Mouse (Mus musculus) hindbrain, embryonic 14.5 days (tissue): ENCODE measurements around the gene Ola1. TPM values are rescaled to one million over a fixed set of nuclear protein-coding genes. Genes with fewer than 3 reads are reported as not detected.
A peak's percentile ranks its signal among the peaks of the same experiment; 100 is the strongest.

Experiments used
- ATAC-seq: fragments of 200-750 bp; cut with Nextera tagmentation; 2 replicates; pipeline ENCODE4 v1.8.0; 2017; ENCODE audit warnings: moderate number of reproducible peaks, mild to moderate bottlenecking, moderate TSS enrichment, moderate library complexity; ENCODE audit not compliant: low FRiP score
- DNase-seq: peaks from one replicate; pipeline ENCODE4 v3.0.0-alpha.2; 2015; ENCODE audit warnings: low spot score
- H3K27ac ChIP-seq: fragments of 300-500 bp; sonication (generic); 2 replicates; pipeline ENCODE4 v1.5.1; 2014; ENCODE audit warnings: mild to moderate bottlenecking, moderate library complexity
- H3K27me3 ChIP-seq: fragments of 300-500 bp; sonication (generic); 2 replicates; pipeline ENCODE4 v1.6.1; 2014; ENCODE audit warnings: mild to moderate bottlenecking, low read length, mixed read lengths; ENCODE audit not compliant: control insufficient read depth, insufficient read depth
- H3K36me3 ChIP-seq: fragments of 300-500 bp; sonication (generic); replicated peaks from 2 replicates; pipeline ENCODE4 v1.6.1; 2014; ENCODE audit not compliant: control insufficient read depth, insufficient read depth
- H3K4me1 ChIP-seq: fragments of 300-500 bp; sonication (generic); replicated peaks from 2 replicates; pipeline ENCODE4 v1.6.1; 2014; ENCODE audit warnings: antibody characterized with exemption, low read length, mixed read lengths; ENCODE audit not compliant: control insufficient read depth, insufficient read depth
- H3K4me2 ChIP-seq: fragments of 300-500 bp; sonication (generic); replicated peaks from 2 replicates; pipeline ENCODE4 v1.6.1; 2014; ENCODE audit warnings: mild to moderate bottlenecking, moderate library complexity
- H3K4me3 ChIP-seq: fragments of 300-500 bp; sonication (generic); replicated peaks from 2 replicates; pipeline ENCODE4 v1.5.1; 2014; ENCODE audit warnings: mild to moderate bottlenecking, low read length
- H3K9ac ChIP-seq: fragments of 300-500 bp; sonication (generic); 2 replicates; pipeline ENCODE4 v1.6.1; 2014
- H3K9me3 ChIP-seq: fragments of 300-500 bp; sonication (generic); 2 replicates; pipeline ENCODE4 v1.6.1; 2016; ENCODE audit warnings: low read length; ENCODE audit not compliant: control insufficient read depth
- WGBS: fragments of 180-500 bp; shearing (Covaris S2); extraction: QIAGEN DNeasy Blood & Tissue Kit; methylation state at CpG from one replicate; pipeline ENCODE4 v1.1.7; 2014; 5-methylcytosine and 5-hydroxymethylcytosine counted together
- polyA plus RNA-seq: library from polyadenylated mRNA; unstranded; fragments of >200 nt; fragmentation: Nextera tagmentation; extraction: Ambion mirVana; gene quantifications from 2 replicates; pipeline ENCODE4 v1.2.1, GENCODE M21; 2014

Gene Ola1
- polyA plus RNA-seq, 1 experiment from 2014 or later, result 100 TPM

DNA sequence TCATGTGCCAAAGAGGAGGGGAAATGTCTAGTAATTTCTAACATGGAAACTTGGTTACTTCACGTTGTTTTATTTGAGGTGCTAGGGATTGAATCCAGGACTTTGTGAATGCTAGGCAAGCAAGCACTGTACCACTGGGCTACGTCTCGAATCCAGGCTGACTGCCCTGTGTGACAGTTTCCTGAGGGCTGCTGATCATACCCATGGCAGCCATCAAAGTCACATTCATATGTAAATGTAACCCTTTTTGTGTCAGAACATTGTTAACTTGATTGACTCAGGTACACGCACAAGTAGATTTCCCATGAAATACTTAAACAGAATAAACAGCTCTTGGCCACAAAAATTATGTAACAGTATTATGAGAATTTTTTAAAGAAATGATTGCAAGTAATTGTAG is 30.0 kb upstream of the Ola1 start:
- Histone ChIP-seq H3K9me3 (peaks cover 6% of the 10 kb centered on the region), H3K27me3 (no peaks in the 10 kb centered on the region), H3K4me2 (no peak overlapping the region), H3K4me1 (no peaks in the 10 kb centered on the region), H3K4me3 (no peak overlapping the region), H3K27ac (no peak overlapping the region), H3K9ac (no peak overlapping the region), H3K36me3 (no peaks in the 10 kb centered on the region)
- no peak for ATAC-seq
- 40% methylated on average over 4 of the region's 4 CpGs for WGBS
- no peak for DNase-seq

DNA sequence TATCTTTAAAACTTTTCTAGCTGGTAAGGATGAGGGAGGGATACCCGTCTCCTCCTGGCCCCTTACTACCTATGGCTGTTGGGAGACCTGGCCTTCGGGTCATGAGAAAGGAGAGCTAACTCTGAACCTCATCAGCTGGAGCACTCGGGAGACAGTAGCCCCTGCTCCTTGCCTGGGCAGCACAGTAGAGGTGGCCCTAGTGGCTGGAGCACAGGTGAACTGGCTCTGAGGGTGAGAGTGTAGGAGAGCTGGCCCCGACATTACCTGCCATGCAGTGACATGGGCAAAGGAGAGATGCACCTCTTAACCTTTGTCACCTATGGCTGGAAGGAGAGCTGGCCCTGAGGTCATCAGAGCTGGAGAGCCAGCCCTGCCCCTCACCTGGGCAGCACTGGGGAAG is 22.6 kb upstream of the Ola1 start:
- Histone ChIP-seq H3K9me3 (no peaks in the 10 kb centered on the region), H3K4me3 (no peak overlapping the region), H3K9ac (no peak overlapping the region), H3K27ac (no peak overlapping the region), H3K27me3 (no peaks in the 10 kb centered on the region), H3K36me3 (no peaks in the 10 kb centered on the region), H3K4me2 (no peak overlapping the region), H3K4me1 (no peaks in the 10 kb centered on the region)
- 90% methylated on average over 4 of the region's 4 CpGs for WGBS
- ATAC-seq (no peak), DNase-seq (no peak)

DNA sequence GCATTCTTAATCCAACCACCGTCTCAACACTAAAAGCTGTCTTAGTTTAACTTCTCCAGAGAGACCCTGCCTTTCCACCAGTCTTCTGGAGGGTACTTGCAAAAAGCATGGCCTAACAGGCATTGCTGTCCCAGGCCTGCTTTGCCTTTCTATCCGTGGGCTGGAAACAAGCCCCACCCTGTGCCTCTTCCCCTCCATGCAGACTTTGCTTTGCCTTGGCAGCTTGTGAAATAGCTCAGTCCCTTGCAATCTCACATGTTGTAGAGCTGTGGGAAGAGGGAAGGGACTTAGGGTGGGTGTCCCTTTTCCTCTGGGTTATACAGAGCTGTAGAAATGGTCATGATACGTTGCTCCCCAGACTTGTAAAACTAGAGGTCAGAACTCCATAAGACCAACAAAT is 12.4 kb upstream of the Ola1 start:
- Histone ChIP-seq H3K9ac (no peak overlapping the region), H3K36me3 (no peaks in the 10 kb centered on the region), H3K27me3 (no peaks in the 10 kb centered on the region), H3K4me3 (no peak overlapping the region), H3K9me3 (no peaks in the 10 kb centered on the region), H3K27ac (no peak overlapping the region), H3K4me1 (no peaks in the 10 kb centered on the region), H3K4me2 (no peak overlapping the region)
- 63% methylated on average over 3 of the region's 3 CpGs for WGBS
- ATAC-seq (no peak), DNase-seq (no peak)

DNA sequence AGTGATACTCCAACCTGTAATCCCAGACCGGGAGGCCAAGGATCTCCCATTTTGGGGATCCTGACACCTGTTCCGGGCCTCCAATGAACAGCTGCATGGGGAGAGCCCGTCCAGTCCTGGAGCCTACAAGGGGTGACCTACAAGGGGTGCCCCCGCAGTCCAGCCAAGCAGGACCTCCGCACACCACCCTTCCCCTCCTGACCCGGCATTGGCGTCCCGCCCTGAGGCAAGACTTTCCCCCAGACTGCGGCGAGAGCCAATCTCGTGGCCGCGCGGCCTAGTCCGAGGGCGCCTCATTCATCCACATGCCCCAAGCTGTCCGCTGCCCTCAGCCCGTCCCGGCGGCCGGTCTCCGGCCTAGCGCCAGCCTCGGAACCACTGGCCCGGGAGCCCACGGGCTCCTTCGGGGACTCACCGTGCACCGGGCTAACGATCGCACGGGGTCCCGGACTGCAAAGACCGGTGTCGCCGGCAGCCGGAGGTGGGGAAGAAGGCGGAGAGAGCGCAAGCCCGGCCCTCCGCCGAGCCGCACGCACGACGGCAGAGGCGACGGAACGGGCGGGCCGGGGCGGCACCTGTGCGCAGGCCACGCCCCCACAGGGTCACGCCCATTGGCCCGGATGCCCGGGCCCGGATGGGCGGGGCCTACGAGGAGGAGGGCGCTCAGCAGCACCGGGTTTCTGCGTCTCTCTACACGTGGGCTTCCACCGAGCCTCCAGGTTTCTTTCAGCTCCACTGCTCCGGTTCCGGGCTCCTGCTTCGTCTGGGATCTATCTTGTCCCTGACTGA is 4.7 kb downstream of the Ola1 start:
- no peaks in the 10 kb centered on the region for H3K27me3 ChIP-seq
- H3K4me1 ChIP-seq, result peaks cover 16% of the 10 kb centered on the region
- peak overlapping the region; percentile 87 for H3K4me2 ChIP-seq
- H3K36me3 ChIP-seq, result peaks cover 19% of the 10 kb centered on the region
- peak overlapping the region; percentile 49 for H3K27ac ChIP-seq
- under 1% methylated on average over 68 of the region's 68 CpGs for WGBS
- peak; percentile 96 for ATAC-seq
- H3K9ac ChIP-seq, result peak overlapping the region; percentile 90
- no peaks in the 10 kb centered on the region for H3K9me3 ChIP-seq
- H3K4me3 ChIP-seq, result peak overlapping the region; percentile 71
- peak; percentile 87 for DNase-seq

DNA sequence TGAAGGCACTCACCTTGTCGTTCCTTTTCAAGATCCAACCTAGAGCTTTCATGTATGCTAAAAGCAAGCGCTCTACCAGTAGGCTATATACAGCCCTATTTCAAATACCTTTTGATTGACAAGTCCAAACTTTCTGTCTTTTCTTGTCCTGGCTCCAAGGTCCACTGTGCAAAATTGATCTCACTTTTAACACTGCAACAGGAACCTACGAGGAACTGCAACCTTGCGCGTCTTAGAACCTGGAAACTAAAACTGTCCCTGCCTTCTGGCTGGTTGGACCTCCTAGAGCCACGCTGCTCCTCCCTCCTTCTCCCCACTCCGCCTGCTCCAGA is 5.2 kb downstream of the Ola1 start:
- no peak for DNase-seq
- Histone ChIP-seq H3K27ac (no peak overlapping the region), H3K4me1 (peaks cover 16% of the 10 kb centered on the region), H3K27me3 (no peaks in the 10 kb centered on the region), H3K36me3 (peaks cover 19% of the 10 kb centered on the region), H3K9ac (peak overlapping the region; percentile 90), H3K9me3 (no peaks in the 10 kb centered on the region), H3K4me3 (peak overlapping the region; percentile 71), H3K4me2 (peak overlapping the region; percentile 87)
- 24% methylated on average over 7 of the region's 7 CpGs for WGBS
- ATAC-seq, result peak; percentile 9

DNA sequence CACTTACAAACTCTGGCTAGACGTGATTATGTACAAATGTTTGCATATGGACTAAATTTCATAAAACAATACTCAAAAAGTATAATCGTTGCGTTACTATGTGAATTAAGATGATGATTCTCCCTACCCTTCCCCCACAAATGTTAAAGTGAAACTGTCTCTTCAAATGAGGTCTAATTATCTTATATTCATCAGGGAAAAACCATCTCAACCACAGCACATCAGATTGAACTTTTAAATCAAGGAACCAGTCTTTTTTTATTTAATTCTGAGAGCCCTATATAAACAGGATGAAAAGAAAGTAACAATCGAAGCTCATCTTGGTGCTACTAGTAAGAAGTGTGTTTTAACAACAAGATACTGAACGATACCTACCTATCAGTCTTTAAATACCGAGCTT is 14.4 kb downstream of the Ola1 start:
- WGBS, result 91% methylated on average over 6 of the region's 6 CpGs
- Histone ChIP-seq H3K4me2 (no peak overlapping the region), H3K4me3 (no peak overlapping the region), H3K27me3 (no peaks in the 10 kb centered on the region), H3K9ac (no peak overlapping the region), H3K9me3 (no peaks in the 10 kb centered on the region), H3K27ac (no peak overlapping the region), H3K4me1 (no peaks in the 10 kb centered on the region), H3K36me3 (peaks cover 6% of the 10 kb centered on the region; the same call in 1 of the 2 replicates)
- no peak for DNase-seq
- no peak for ATAC-seq

DNA sequence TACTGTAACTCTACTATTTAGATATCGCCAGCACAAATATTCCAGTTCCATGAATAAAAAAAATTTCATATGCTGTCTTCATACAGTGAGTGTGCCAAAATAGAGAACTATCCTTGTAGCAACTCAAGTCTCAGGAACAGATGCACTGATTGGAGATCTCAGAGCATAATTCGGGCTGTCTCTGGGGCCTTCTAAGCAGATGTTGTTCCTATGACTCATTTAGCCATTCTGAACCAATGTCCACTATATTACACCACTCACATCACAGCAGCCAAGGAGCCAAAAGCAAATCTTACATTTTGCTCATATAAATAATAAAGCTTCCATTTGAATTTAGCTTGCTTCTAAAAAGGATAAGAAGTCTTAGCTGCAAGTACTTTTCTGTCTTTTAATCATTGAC is 30.2 kb downstream of the Ola1 start:
- H3K4me2 ChIP-seq, result no peak overlapping the region
- no peaks in the 10 kb centered on the region for H3K9me3 ChIP-seq
- H3K27me3 ChIP-seq, result no peaks in the 10 kb centered on the region
- H3K4me3 ChIP-seq, result no peak overlapping the region
- ATAC-seq (no peak), DNase-seq (no peak)
- WGBS, result over 99% methylated on average over 2 of the region's 2 CpGs
- H3K4me1 ChIP-seq, result no peaks in the 10 kb centered on the region
- no peak overlapping the region for H3K9ac ChIP-seq
- H3K27ac ChIP-seq, result no peak overlapping the region
- H3K36me3 ChIP-seq, result no peaks in the 10 kb centered on the region

DNA sequence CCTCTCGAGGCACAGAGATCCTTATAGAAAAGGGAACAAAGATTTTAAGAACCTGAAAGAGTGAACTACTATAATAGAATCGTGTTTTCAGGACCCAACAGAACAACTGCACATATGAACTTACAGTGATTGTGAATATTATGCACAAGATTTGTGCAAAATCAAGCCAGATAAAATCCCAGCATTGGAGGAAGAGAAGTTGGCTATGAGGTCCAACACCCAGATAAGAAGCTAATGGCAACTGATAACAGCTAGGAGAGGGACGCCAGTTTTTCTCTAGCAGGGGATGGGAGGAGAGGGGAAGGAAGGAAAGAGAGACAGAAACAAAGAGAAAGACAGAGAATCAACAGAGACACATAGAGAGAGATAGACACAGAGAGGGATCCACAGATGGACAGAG is 33.5 kb downstream of the Ola1 start:
- no peak overlapping the region for H3K4me2 ChIP-seq
- 90% methylated on average over 3 of the region's 3 CpGs for WGBS
- no peaks in the 10 kb centered on the region for H3K27me3 ChIP-seq
- no peak overlapping the region for H3K9ac ChIP-seq
- H3K9me3 ChIP-seq, result no peaks in the 10 kb centered on the region
- no peak for DNase-seq
- no peaks in the 10 kb centered on the region for H3K36me3 ChIP-seq
- H3K27ac ChIP-seq, result no peak overlapping the region
- no peak overlapping the region for H3K4me3 ChIP-seq
- ATAC-seq, result no peak
- peaks cover 3% of the 10 kb centered on the region; the same call in 1 of the 2 replicates for H3K4me1 ChIP-seq

DNA sequence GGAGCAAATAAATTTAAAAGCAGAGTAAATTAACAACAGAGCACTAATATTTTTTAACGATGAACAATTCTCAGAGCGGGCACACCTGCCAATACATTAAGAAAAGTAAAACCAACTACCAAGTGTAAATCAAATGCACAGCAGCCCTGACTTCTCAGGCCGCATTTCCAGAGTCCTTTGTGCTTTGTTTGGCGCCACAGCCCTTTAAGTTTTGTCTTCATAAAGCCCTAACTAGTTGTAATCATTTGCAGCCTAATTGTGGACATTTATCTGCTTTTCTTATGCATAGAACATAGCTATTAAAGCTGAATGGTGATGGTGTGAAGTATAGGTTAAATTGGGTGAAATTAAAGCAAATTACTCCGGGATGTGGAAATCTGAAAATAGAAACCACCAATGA is 49.2 kb downstream of the Ola1 start:
- H3K4me3 ChIP-seq, result no peak overlapping the region
- no peak overlapping the region for H3K27ac ChIP-seq
- no peaks in the 10 kb centered on the region for H3K36me3 ChIP-seq
- ATAC-seq, result no peak
- WGBS, result 75% methylated on average over 5 of the region's 5 CpGs
- no peaks in the 10 kb centered on the region for H3K4me1 ChIP-seq
- no peak overlapping the region for H3K4me2 ChIP-seq
- no peak overlapping the region for H3K9ac ChIP-seq
- no peaks in the 10 kb centered on the region for H3K9me3 ChIP-seq
- no peak for DNase-seq
- no peaks in the 10 kb centered on the region for H3K27me3 ChIP-seq

DNA sequence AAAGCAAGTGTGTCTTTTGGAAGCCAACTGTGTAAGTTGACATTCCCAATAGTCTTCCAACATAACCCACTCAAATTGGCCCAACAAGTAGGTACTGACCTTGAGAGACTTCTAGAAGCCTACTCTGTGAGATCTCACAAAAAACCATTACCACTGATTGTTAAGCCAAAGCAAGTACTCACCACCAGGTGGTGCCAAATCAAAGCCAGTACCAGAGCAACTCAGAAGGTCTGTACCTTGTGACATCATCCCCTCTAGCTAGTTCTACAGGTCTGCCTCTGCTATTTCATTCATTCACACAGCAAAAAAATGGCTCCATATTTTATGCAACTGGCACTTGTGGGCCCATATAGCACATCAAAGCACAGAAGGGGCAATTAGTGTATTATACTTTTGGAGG is 51.6 kb downstream of the Ola1 start:
- H3K27ac ChIP-seq, result no peak overlapping the region
- H3K4me1 ChIP-seq, result no peaks in the 10 kb centered on the region
- H3K4me2 ChIP-seq, result no peak overlapping the region
- DNase-seq (peak; percentile 44), ATAC-seq (no peak)
- no peaks in the 10 kb centered on the region for H3K27me3 ChIP-seq
- no peaks in the 10 kb centered on the region for H3K36me3 ChIP-seq
- no peak overlapping the region for H3K4me3 ChIP-seq
- no peak overlapping the region for H3K9ac ChIP-seq
- no peaks in the 10 kb centered on the region for H3K9me3 ChIP-seq
